9 mouse cellular contexts compared by ENCODE assay signal in genomic region chr10:86707134-86707533, GRCm38 (mm10). TPM values are rescaled to one million over a fixed set of nuclear protein-coding genes. Genes with fewer than 3 reads are reported as not detected.
A peak's percentile ranks its signal among the peaks of the same experiment; 100 is the strongest.
DNase-seq lines count a peak whose midpoint lies in the region; ATAC-seq and TF ChIP-seq lines count a peak whose summit lies in the region.
"Had no signal": no experiment of that assay in that cellular context is flagged by ENCODE, and none has a peak within 500 bp of the region (broad histone marks: within the 10 kb centered on the region; RNA-seq: fewer than 3 reads in every experiment).

No protein-coding gene starts in this region.

- H3K27ac ChIP-seq in hindbrain, embryonic 13.5 days: 0 out of 2 replicates have a peak overlapping the region, but pooled peaks have one; percentile 95
- H3K27ac ChIP-seq in hindbrain, embryonic 11.5 days (ENCODE audit: low read depth, low read length): no peak overlapping the region
- peak overlapping the region; percentile 99 for H3K27ac ChIP-seq in MEL (ENCODE audit: control insufficient read depth, low read depth, low read length)
- H3K27ac ChIP-seq in hindbrain, embryonic 14.5 days: no peak overlapping the region
- H3K27ac ChIP-seq in macrophage: peak overlapping the region; percentile 95; the same call in 1 of the 2 replicates

- peaks cover 10% of the 10 kb centered on the region for H3K36me3 ChIP-seq in hindbrain, embryonic 13.5 days
- no peaks in the 10 kb centered on the region for H3K36me3 ChIP-seq in hindbrain, embryonic 11.5 days (ENCODE audit: control insufficient read depth, insufficient read depth, low read length)
- H3K36me3 ChIP-seq in MEL (ENCODE audit: control insufficient read depth in 1 of 2, insufficient read depth in 2 of 2, low read length in 2 of 2) (peaks cover 14 to 22% of the 10 kb centered on the region in 2 experiments), macrophage (ENCODE audit: inconsistent target) (peaks cover 15% of the 10 kb centered on the region; the same call in 1 of the 2 replicates)
- H3K36me3 ChIP-seq in hindbrain, embryonic 14.5 days (replicated peaks; ENCODE audit: control insufficient read depth, insufficient read depth): peaks cover 20% of the 10 kb centered on the region

- H3K4me1 ChIP-seq in hindbrain, embryonic 13.5 days (replicated peaks): peaks cover 32% of the 10 kb centered on the region
- peaks cover 7% of the 10 kb centered on the region for H3K4me1 ChIP-seq in hindbrain, embryonic 11.5 days (replicated peaks; ENCODE audit: control insufficient read depth, insufficient read depth, low read length)
- H3K4me1 ChIP-seq in MEL (ENCODE audit: control insufficient read depth in 1 of 2, insufficient read depth in 2 of 2, low read length in 2 of 2): peaks cover 0 to 16% of the 10 kb centered on the region in 2 experiments
- peaks cover 24% of the 10 kb centered on the region for H3K4me1 ChIP-seq in hindbrain, embryonic 14.5 days (replicated peaks; ENCODE audit: control insufficient read depth, insufficient read depth, low read length)

- 0 out of 2 replicates have a peak overlapping the region, but pooled peaks have one; percentile 78 for H3K9ac ChIP-seq in hindbrain, embryonic 13.5 days
- H3K9ac ChIP-seq in hindbrain, embryonic 11.5 days (ENCODE audit: low read depth, low read length): no peak overlapping the region
- peak overlapping the region; percentile 91 for H3K9ac ChIP-seq in MEL (ENCODE audit: control insufficient read depth, low read depth, low read length, poor library complexity, severe bottlenecking)
- H3K9ac ChIP-seq in hindbrain, embryonic 14.5 days: 0 out of 2 replicates have a peak overlapping the region, but pooled peaks have one; percentile 67

- WGBS in hindbrain, embryonic 13.5 days: 93% methylated on average over 3 of the region's 3 CpGs
- WGBS in hindbrain, embryonic 11.5 days: 90% methylated on average over 3 of the region's 3 CpGs
- 96% methylated on average over 3 of the region's 3 CpGs for WGBS in hindbrain, embryonic 14.5 days
- 54% methylated on average over 2 of the region's 3 CpGs for WGBS in macrophage (ENCODE audit: missing documents)

- H3K4me2 ChIP-seq in hindbrain, embryonic 13.5 days: peak overlapping the region; percentile 67; the same call in 1 of the 2 replicates
- no peak overlapping the region for H3K4me2 ChIP-seq in hindbrain, embryonic 11.5 days (replicated peaks; ENCODE audit: low read depth, low read length)
- no peak overlapping the region; the same call in 1 of the 2 replicates for H3K4me2 ChIP-seq in hindbrain, embryonic 14.5 days (replicated peaks)

- no peak for DNase-seq in hindbrain, embryonic 11.5 days (ENCODE audit: low spot score)
- DNase-seq in MEL (ENCODE audit: low read depth, low spot score): no peak
- no peak for DNase-seq in hindbrain, embryonic 14.5 days (ENCODE audit: low spot score)
- DNase-seq in cerebellum, adult 11-12 months: no peak
- DNase-seq in adrenal gland, adult (ENCODE audit: inconsistent age in 2 of 2, low spot score in 1 of 2): no peak
- DNase-seq in Muller cell, postnatal 12 days (ENCODE audit: inconsistent ontology term): no peak
- DNase-seq: kidney, postnatal 36 days had no signal

- TF ChIP-seq EP300 in MEL (IDR thresholded peaks at IDR 0.05; ENCODE audit: low read depth in 1 of 2, low read length in 2 of 2): no peak

- H3K9me3 ChIP-seq in hindbrain, embryonic 13.5 days: no peaks in the 10 kb centered on the region
- H3K9me3 ChIP-seq in hindbrain, embryonic 11.5 days (ENCODE audit: control insufficient read depth, low read length): no peaks in the 10 kb centered on the region
- H3K9me3 ChIP-seq in MEL (replicated peaks; ENCODE audit: insufficient read depth, low read length): no peaks in the 10 kb centered on the region
- no peaks in the 10 kb centered on the region for H3K9me3 ChIP-seq in hindbrain, embryonic 14.5 days (ENCODE audit: control insufficient read depth, low read length)

- H3K27me3 ChIP-seq in hindbrain, embryonic 13.5 days: no peaks in the 10 kb centered on the region
- H3K27me3 ChIP-seq in hindbrain, embryonic 11.5 days (ENCODE audit: control insufficient read depth, insufficient read depth, low read length): no peaks in the 10 kb centered on the region
- H3K27me3 ChIP-seq in MEL (ENCODE audit: control insufficient read depth in 1 of 2, insufficient read depth in 2 of 2, low read length in 2 of 2): no peaks in the 10 kb centered on the region
- H3K27me3 ChIP-seq in hindbrain, embryonic 14.5 days (ENCODE audit: control insufficient read depth, insufficient read depth, low read length): no peaks in the 10 kb centered on the region

- no peak for TF ChIP-seq RAD21 in MEL (IDR thresholded peaks at IDR 0.05; ENCODE audit: low read depth, low read length)

- no peak for ATAC-seq in hindbrain, embryonic 13.5 days (ENCODE audit: low FRiP score)
- ATAC-seq in hindbrain, embryonic 11.5 days (ENCODE audit: low FRiP score): no peak
- ATAC-seq in hindbrain, embryonic 14.5 days (ENCODE audit: low FRiP score): no peak

- H3K79me2 ChIP-seq in MEL (ENCODE audit: control insufficient read depth, insufficient read depth, low read length, poor library complexity) (peaks cover 31% of the 10 kb centered on the region), macrophage (ENCODE audit: inconsistent target) (peaks cover 30% of the 10 kb centered on the region)

- TF ChIP-seq CTCF in MEL (IDR thresholded peaks at IDR 0.05 in 2 of 3, conservative IDR thresholded peaks at IDR 0.05 in 1 of 3; ENCODE audit: control insufficient read depth in 1 of 3, insufficient read depth in 1 of 3, low read depth in 2 of 3, low read length in 3 of 3, poor library complexity in 1 of 3, severe bottlenecking in 1 of 3): no peak

- TF ChIP-seq POLR2A in MEL (IDR thresholded peaks at IDR 0.05; ENCODE audit: control insufficient read depth in 1 of 2, insufficient read depth in 1 of 2, low read depth in 1 of 2, low read length in 2 of 2, poor library complexity in 1 of 2): no peak

- 0 out of 2 replicates have a peak overlapping the region, but pooled peaks have one; percentile 89 for H3K4me3 ChIP-seq in hindbrain, embryonic 13.5 days
- H3K4me3 ChIP-seq in hindbrain, embryonic 11.5 days (ENCODE audit: low read depth, low read length): no peak overlapping the region
- H3K4me3 ChIP-seq in MEL (ENCODE audit: control insufficient read depth in 1 of 2, insufficient read depth in 1 of 2, low read depth in 2 of 2, low read length in 2 of 2) (peak overlapping the region; percentile 61 to 84), macrophage (ENCODE audit: inconsistent target) (peak overlapping the region; percentile 58; the same call in 1 of the 2 replicates)
- H3K4me3 ChIP-seq in hindbrain, embryonic 14.5 days (replicated peaks; ENCODE audit: low read length): no peak overlapping the region; the same call in 1 of the 2 replicates

TF ChIP-seq in MEL, 35 proteins besides CTCF, POLR2A, EP300 and RAD21 (continues in another document):
- TF ChIP-seq TAL1 (IDR thresholded peaks at IDR 0.05; ENCODE audit: low read length): no peak
- no peak for TF ChIP-seq MAFK (IDR thresholded peaks at IDR 0.05; ENCODE audit: borderline replicate concordance, low read depth, low read length)
- no peak; the same call in 1 of the 2 replicates for TF ChIP-seq HCFC1 (IDR thresholded peaks at IDR 0.05; ENCODE audit: low read depth, low read length)
- no peak for TF ChIP-seq ZC3H11A (IDR thresholded peaks at IDR 0.05; ENCODE audit: low read depth, low read length)
- no peak for TF ChIP-seq ZKSCAN1 (IDR thresholded peaks at IDR 0.05; ENCODE audit: low read depth, low read length)
- TF ChIP-seq ZNF384 (IDR thresholded peaks at IDR 0.05; ENCODE audit: low read depth, low read length): peak; percentile 62; the same call in 1 of the 2 replicates

RNA-seq across cellular contexts. Expression of gene Ttc41, which starts 1.5 kb away (rescaled TPM):
- polyA plus RNA-seq in hindbrain, embryonic 13.5 days (2015; fragmentation: Nextera tagmentation; extraction: Ambion mirVana): 3.1 and 3.2 TPM in 2 replicates
- polyA plus RNA-seq in hindbrain, embryonic 11.5 days (2014; fragmentation: Nextera tagmentation; extraction: Ambion mirVana): 1.1 and 2.0 TPM in 2 replicates
- 0.78 and 1.0 TPM in 2 replicates for total RNA-seq in MEL (2012; rRNA removed)
- polyA plus RNA-seq in MEL (2012; ENCODE audit: insufficient read depth in 1 of 2, insufficient read length in 2 of 2, low read depth in 1 of 2, low replicate concordance in 2 of 2, missing spikeins in 1 of 2) (1 to 10 TPM in 1 of 2 experiments, not detected in 1; 2.1 TPM), macrophage (2018) (0.20 to 0.50 TPM (median 0.33 TPM) in 3 replicates)
- 0.82 and 2.5 TPM in 2 replicates for polyA plus RNA-seq in hindbrain, embryonic 14.5 days (2014; fragmentation: Nextera tagmentation; extraction: Ambion mirVana)
- 1 to 10 TPM; 1.4 to 8.2 (median 3.7) TPM for total RNA-seq in macrophage (2018; cell fraction: chromatin; rRNA removed)
- under 1 TPM; 0.11 to 0.77 (median 0.32) TPM for total RNA-seq in macrophage (2018; cell fraction: cytosol; rRNA removed)
- 1 to 10 TPM in 24 of 26 experiments, under 1 TPM in 2; 0.63 to 6.8 (median 2.1) TPM for total RNA-seq in macrophage (2018; cell fraction: nucleus; rRNA removed)

RNA-seq across cellular contexts. Expression of gene Hsp90b1, which starts 1.8 kb away (rescaled TPM):
- polyA plus RNA-seq in hindbrain, embryonic 13.5 days (2015; fragmentation: Nextera tagmentation; extraction: Ambion mirVana): 342 and 354 TPM in 2 replicates
- polyA plus RNA-seq in hindbrain, embryonic 11.5 days (2014; fragmentation: Nextera tagmentation; extraction: Ambion mirVana): 522 and 547 TPM in 2 replicates
- total RNA-seq in MEL (2012; rRNA removed): 404 and 420 TPM in 2 replicates
- polyA plus RNA-seq in MEL (2012; ENCODE audit: insufficient read depth in 1 of 2, insufficient read length in 2 of 2, low read depth in 1 of 2, low replicate concordance in 2 of 2, missing spikeins in 1 of 2): 100 to 1,000 TPM; 150 to 555 TPM
- polyA plus RNA-seq in hindbrain, embryonic 14.5 days (2014; fragmentation: Nextera tagmentation; extraction: Ambion mirVana): 252 and 279 TPM in 2 replicates
- total RNA-seq in macrophage (2018; cell fraction: chromatin; rRNA removed): 100 to 1,000 TPM; 102 to 503 (median 232) TPM
- total RNA-seq in macrophage (2018; cell fraction: cytosol; rRNA removed): 100 to 1,000 TPM; 277 to 676 (median 467) TPM
- 1,000 to 10,000 TPM in 1 of 26 experiments, 100 to 1,000 TPM in 25; 158 to 1,088 (median 642) TPM for total RNA-seq in macrophage (2018; cell fraction: nucleus; rRNA removed)
- polyA plus RNA-seq in macrophage (2018): 461 to 1,299 TPM (median 580 TPM) in 3 replicates

RNA-seq across cellular contexts. Expression of gene Gm49358, which starts 56.6 kb away (rescaled TPM):
- polyA plus RNA-seq in hindbrain, embryonic 13.5 days (2015; fragmentation: Nextera tagmentation; extraction: Ambion mirVana): not detected in 2 replicates
- polyA plus RNA-seq in hindbrain, embryonic 11.5 days (2014; fragmentation: Nextera tagmentation; extraction: Ambion mirVana): not detected in 2 replicates
- 1.3 and 1.8 TPM in 2 replicates for total RNA-seq in MEL (2012; rRNA removed)
- polyA plus RNA-seq in MEL (2012; ENCODE audit: insufficient read depth in 1 of 2, insufficient read length in 2 of 2, low read depth in 1 of 2, low replicate concordance in 2 of 2, missing spikeins in 1 of 2): not detected
- 0.80 TPM in 1 of 2 replicates, not detected in the other for polyA plus RNA-seq in hindbrain, embryonic 14.5 days (2014; fragmentation: Nextera tagmentation; extraction: Ambion mirVana)
- 10 to 100 TPM in 6 of 26 experiments, 1 to 10 TPM in 15, not detected in 5; 1.1 to 28.0 (median 5.3) TPM for total RNA-seq in macrophage (2018; cell fraction: chromatin; rRNA removed)
- under 1 TPM in 2 of 26 experiments, not detected in 24; 0.41 TPM for total RNA-seq in macrophage (2018; cell fraction: cytosol; rRNA removed)
- 1 to 10 TPM in 1 of 26 experiments, not detected in 25; 1.9 TPM for total RNA-seq in macrophage (2018; cell fraction: nucleus; rRNA removed)
- 1.0 TPM in 1 of 3 replicates, not detected in the others for polyA plus RNA-seq in macrophage (2018)

Comparison
In these comparisons a context has a peak if more than half of its experiments do, and no peak if none do; other contexts are left out.
1. H3K27ac ChIP-seq: peak in hindbrain, embryonic 13.5 days (single experiment), MEL (single experiment) and macrophage (single experiment); none in hindbrain, embryonic 11.5 days (single experiment) and hindbrain, embryonic 14.5 days (single experiment).
2. H3K4me3 ChIP-seq: peak in hindbrain, embryonic 13.5 days (single experiment), MEL (2 of 2) and macrophage (single experiment); none in hindbrain, embryonic 11.5 days (single experiment) and hindbrain, embryonic 14.5 days (single experiment).